Mouse (Mus musculus): ENCODE data around the gene Hoxc10. TPM values are rescaled to one million over a fixed set of nuclear protein-coding genes. Genes with fewer than 3 reads are reported as not detected.

Gene Hoxc10
- polyA plus RNA-seq, 1 experiment from 2014 or later = 0.25 TPM

DNA sequence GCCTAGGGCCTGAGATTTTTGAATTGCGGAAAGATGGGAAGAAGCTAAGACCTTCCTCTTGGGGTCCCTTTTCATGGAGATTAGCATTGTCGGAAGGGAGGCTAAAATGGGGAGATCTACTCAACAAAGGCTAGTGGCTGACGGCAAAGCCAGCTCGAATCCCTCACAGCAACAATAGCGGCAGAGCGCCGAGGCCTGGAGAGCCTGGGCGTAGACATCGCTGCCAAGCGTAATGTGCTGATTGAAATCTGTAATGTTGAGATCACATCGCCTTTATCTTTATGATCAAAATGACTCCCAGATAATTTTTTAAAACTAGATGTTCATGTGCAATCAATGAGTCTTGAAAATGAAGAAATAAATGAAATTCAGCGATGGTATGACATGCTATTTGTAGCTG, 32.2 kb upstream of the Hoxc10 start:
- no peaks in the 10 kb centered on the region for H3K4me1 ChIP-seq (replicated peaks; ENCODE audit: control insufficient read depth, insufficient read depth, low read length)
- peaks cover 100% of the 10 kb centered on the region for H3K27me3 ChIP-seq (replicated peaks; ENCODE audit: control insufficient read depth, insufficient read depth, low read length)
- H3K36me3 ChIP-seq (ENCODE audit: control insufficient read depth, insufficient read depth) = no peaks in the 10 kb centered on the region
- H3K4me3 ChIP-seq (ENCODE audit: low read depth, low read length) = no peak overlapping the region; the same call in 1 of the 2 replicates
- TF ChIP-seq CTCF (IDR thresholded peaks at IDR 0.05; ENCODE audit: low read depth) = no peak
- H3K4me2 ChIP-seq (replicated peaks; ENCODE audit: low read depth) = no peak overlapping the region
- no peak overlapping the region for H3K9ac ChIP-seq (ENCODE audit: low read depth, low read length)
- no peaks in the 10 kb centered on the region for H3K9me3 ChIP-seq (ENCODE audit: control insufficient read depth)
- ATAC-seq = no peak
- H3K27ac ChIP-seq (ENCODE audit: low read depth, low read length) = no peak overlapping the region
- 2% methylated on average over 12 of the region's 12 CpGs for WGBS

DNA sequence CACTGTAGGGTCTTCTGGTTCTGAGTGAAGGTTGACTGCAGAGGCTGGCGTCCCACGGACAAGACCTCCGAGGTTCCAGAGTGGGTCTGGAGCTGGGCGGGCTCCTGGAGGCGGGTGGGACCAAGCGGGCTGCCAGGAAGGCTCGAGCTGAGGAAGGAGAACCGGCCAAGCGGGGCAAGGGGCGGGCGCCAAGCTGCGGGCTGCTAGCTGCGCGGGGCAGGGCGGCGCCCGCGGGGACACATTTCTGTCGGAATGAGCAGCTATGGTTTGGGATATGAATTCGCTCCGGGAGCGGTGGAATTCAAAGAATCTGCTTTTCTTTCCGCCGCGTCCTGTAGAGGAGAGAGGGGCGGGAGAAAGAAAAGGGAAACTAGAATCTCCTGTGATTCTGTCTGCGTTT, 31.7 kb upstream of the Hoxc10 start:
- no peak for TF ChIP-seq CTCF (IDR thresholded peaks at IDR 0.05; ENCODE audit: low read depth)
- Histone ChIP-seq H3K9me3 (ENCODE audit: control insufficient read depth) (no peaks in the 10 kb centered on the region), H3K9ac (ENCODE audit: low read depth, low read length) (no peak overlapping the region), H3K4me2 (replicated peaks; ENCODE audit: low read depth) (no peak overlapping the region), H3K4me3 (ENCODE audit: low read depth, low read length) (no peak overlapping the region; the same call in 1 of the 2 replicates), H3K4me1 (replicated peaks; ENCODE audit: control insufficient read depth, insufficient read depth, low read length) (no peaks in the 10 kb centered on the region), H3K36me3 (ENCODE audit: control insufficient read depth, insufficient read depth) (no peaks in the 10 kb centered on the region), H3K27me3 (replicated peaks; ENCODE audit: control insufficient read depth, insufficient read depth, low read length) (peaks cover 100% of the 10 kb centered on the region), H3K27ac (ENCODE audit: low read depth, low read length) (no peak overlapping the region)
- ATAC-seq = no peak
- WGBS = 1% methylated on average over 27 of the region's 27 CpGs

GRCm38 (mm10) chr15:102936279-102936972, 30.2 kb upstream of the Hoxc10 start, which contains the start of gene Hoxc12:
Hoxc12 (plus strand) TSS chr15:102936757.
- H3K4me3 ChIP-seq (ENCODE audit: low read depth, low read length) = 0 out of 2 replicates have a peak within 1 kb of the TSS, but pooled peaks have one; percentile 6
- no peak for TF ChIP-seq CTCF (IDR thresholded peaks at IDR 0.05; ENCODE audit: low read depth)
- peaks cover 99% of the 10 kb centered on the region for H3K27me3 ChIP-seq (replicated peaks; ENCODE audit: control insufficient read depth, insufficient read depth, low read length)
- no peak within 1 kb of the TSS for H3K4me2 ChIP-seq (replicated peaks; ENCODE audit: low read depth)
- no peaks in the 10 kb centered on the region for H3K36me3 ChIP-seq (ENCODE audit: control insufficient read depth, insufficient read depth)
- no peaks in the 10 kb centered on the region for H3K9me3 ChIP-seq (ENCODE audit: control insufficient read depth)
- H3K27ac ChIP-seq (ENCODE audit: low read depth, low read length) = no peak within 1 kb of the TSS
- WGBS = 3% methylated on average over 31 of the region's 31 CpGs
- no peaks in the 10 kb centered on the region for H3K4me1 ChIP-seq (replicated peaks; ENCODE audit: control insufficient read depth, insufficient read depth, low read length)
- no peak for ATAC-seq
- no peak within 1 kb of the TSS for H3K9ac ChIP-seq (ENCODE audit: low read depth, low read length)

- Histone ChIP-seq H3K27ac (ENCODE audit: low read depth, low read length) (no peak overlapping the region), H3K9me3 (ENCODE audit: control insufficient read depth) (no peaks in the 10 kb centered on the region), H3K4me1 (replicated peaks; ENCODE audit: control insufficient read depth, insufficient read depth, low read length) (no peaks in the 10 kb centered on the region), H3K4me3 (ENCODE audit: low read depth, low read length) (0 out of 2 replicates have a peak overlapping the region, but pooled peaks have one; percentile 6), H3K36me3 (ENCODE audit: control insufficient read depth, insufficient read depth) (no peaks in the 10 kb centered on the region), H3K4me2 (replicated peaks; ENCODE audit: low read depth) (no peak overlapping the region), H3K9ac (ENCODE audit: low read depth, low read length) (no peak overlapping the region), H3K27me3 (replicated peaks; ENCODE audit: control insufficient read depth, insufficient read depth, low read length) (peaks cover 99% of the 10 kb centered on the region)
- ATAC-seq = no peak
- no peak for TF ChIP-seq CTCF (IDR thresholded peaks at IDR 0.05; ENCODE audit: low read depth)
- 2% methylated on average over 50 of the region's 50 CpGs for WGBS
Measured at GRCm38 (mm10) chr15:102937036-102937666, 29.4 kb upstream of the Hoxc10 start.

DNA sequence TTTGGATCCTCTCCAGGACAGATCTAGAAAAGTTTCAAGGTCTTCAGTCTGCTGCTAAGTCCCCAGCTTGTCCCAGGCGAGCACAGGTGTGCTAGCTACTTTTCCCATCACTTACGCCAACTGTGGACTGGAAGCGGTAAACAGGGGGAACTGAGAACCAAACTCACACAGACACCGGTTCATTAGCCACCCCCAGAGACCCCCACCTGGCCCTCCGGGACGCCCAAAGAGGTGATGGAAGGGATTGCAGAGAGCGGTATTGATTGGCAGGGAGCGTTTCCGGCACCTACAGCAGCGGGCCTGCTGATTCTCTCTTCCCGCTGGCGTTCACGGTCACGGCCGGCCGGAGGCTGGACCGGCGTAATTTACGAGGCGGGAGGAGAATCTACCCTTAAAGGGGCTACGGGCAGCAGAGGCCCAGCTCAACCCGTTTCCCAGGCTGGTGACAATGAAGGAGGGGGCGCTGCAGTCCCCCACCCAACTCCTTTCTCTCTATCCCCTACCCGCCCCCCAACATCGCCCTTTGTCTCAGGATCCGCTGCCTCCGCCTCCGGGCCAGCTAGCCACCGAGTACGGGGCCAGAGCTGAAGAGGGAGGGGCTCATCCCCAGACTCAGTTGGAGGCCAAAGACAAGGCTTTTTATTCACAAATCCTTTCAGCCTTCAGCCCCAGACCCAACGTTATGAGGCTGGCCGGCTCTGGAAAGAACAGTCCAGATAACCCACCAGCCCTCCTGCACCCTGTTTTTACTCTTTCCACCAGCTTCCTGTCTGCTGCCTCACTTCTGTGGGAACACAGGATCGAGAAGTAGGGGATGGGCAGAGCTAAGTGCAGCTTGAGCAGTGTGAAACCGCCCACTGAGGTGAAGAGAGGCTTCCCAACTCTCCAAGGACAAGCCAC, 27.1 kb upstream of the Hoxc10 start:
- Histone ChIP-seq H3K4me2 (replicated peaks; ENCODE audit: low read depth) (no peak overlapping the region), H3K4me1 (replicated peaks; ENCODE audit: control insufficient read depth, insufficient read depth, low read length) (no peaks in the 10 kb centered on the region), H3K27me3 (replicated peaks; ENCODE audit: control insufficient read depth, insufficient read depth, low read length) (peaks cover 99% of the 10 kb centered on the region), H3K9ac (ENCODE audit: low read depth, low read length) (no peak overlapping the region), H3K4me3 (ENCODE audit: low read depth, low read length) (0 out of 2 replicates have a peak overlapping the region, but pooled peaks have one; percentile 3), H3K27ac (ENCODE audit: low read depth, low read length) (no peak overlapping the region), H3K36me3 (ENCODE audit: control insufficient read depth, insufficient read depth) (no peaks in the 10 kb centered on the region), H3K9me3 (ENCODE audit: control insufficient read depth) (no peaks in the 10 kb centered on the region)
- TF ChIP-seq CTCF (IDR thresholded peaks at IDR 0.05; ENCODE audit: low read depth) = no peak
- no peak for ATAC-seq
- WGBS = 2% methylated on average over 34 of the region's 34 CpGs

All from intestine, postnatal 0 days (tissue).